Mouse (Mus musculus) kidney, adult 2 months (tissue): ENCODE results near the gene Mreg. TPM values are rescaled to one million over a fixed set of nuclear protein-coding genes. Genes with fewer than 3 reads are reported as not detected.

Experiments
- DNase-seq: peaks from one replicate; pipeline ENCODE4 v3.0.0; 2021
- H3K27ac ChIP-seq: fragments of 200-500 bp; 2 replicates; pipeline ENCODE4 v1.5.1; 2012; ENCODE audit warnings: low read depth, low read length, control low read depth, inconsistent platforms; ENCODE audit not compliant: insufficient read depth
- H3K27me3 ChIP-seq: fragments of 200-500 bp; replicated peaks from 2 replicates; pipeline ENCODE4 v1.6.1; 2012; ENCODE audit warnings: mild to moderate bottlenecking, moderate library complexity, low read length, inconsistent platforms; ENCODE audit not compliant: control insufficient read depth, insufficient read depth
- H3K36me3 ChIP-seq: fragments of 200-500 bp; 2 replicates; pipeline ENCODE4 v1.6.1; 2012; ENCODE audit warnings: mild to moderate bottlenecking, moderate library complexity, low read length, inconsistent platforms; ENCODE audit not compliant: control insufficient read depth, insufficient read depth
- H3K4me1 ChIP-seq: fragments of 200-500 bp; 2 replicates; pipeline ENCODE4 v1.6.1; 2011; ENCODE audit warnings: low read length; ENCODE audit not compliant: control insufficient read depth, insufficient read depth
- H3K4me3 ChIP-seq: fragments of 200-500 bp; 2 replicates; pipeline ENCODE4 v1.5.1; 2011; ENCODE audit warnings: mild to moderate bottlenecking, low read depth, low read length, control low read depth; ENCODE audit not compliant: insufficient read depth
- CTCF ChIP-seq: fragments of 200-500 bp; conservative IDR thresholded peaks from 2 replicates; pipeline ENCODE4 v1.5.1; 2011; ENCODE audit warnings: low read depth, mild to moderate bottlenecking, control low read depth, low read length, moderate library complexity, mixed read lengths; ENCODE audit not compliant: insufficient read depth, insufficient read length
- POLR2A ChIP-seq: fragments of 200-500 bp; IDR thresholded peaks from one replicate; pipeline ENCODE4 v1.6.1; 2011; ENCODE audit warnings: low read depth, low read length, control low read depth
- WGBS: fragments of 180-500 bp; shearing (Covaris S2); methylation state at CpG from one replicate; pipeline ENCODE4 v1.1.7; 2018; 5-methylcytosine and 5-hydroxymethylcytosine counted together
- polyA plus RNA-seq: library from polyadenylated mRNA; depleted of rRNA; stranded (reverse); fragments of >200 nt; gene quantifications from 2 replicates; pipeline ENCODE4 v1.2.3, GENCODE M21; 2012

Gene Mreg
- polyA plus RNA-seq, 1 experiment: 3.2 TPM

- no peak overlapping the region for H3K4me3 ChIP-seq
- no peaks in the 10 kb centered on the region for H3K27me3 ChIP-seq
- no peak for DNase-seq
- WGBS: 91% methylated on average over 3 of the region's 3 CpGs
- no peaks in the 10 kb centered on the region for H3K4me1 ChIP-seq
- no peak overlapping the region for H3K27ac ChIP-seq
- no peak for TF ChIP-seq POLR2A
- no peak for TF ChIP-seq CTCF
- H3K36me3 ChIP-seq: no peaks in the 10 kb centered on the region
These were observed 11.0 kb downstream of the Mreg start for GRCm38 (mm10) chr1:72201126-72201525.

- Histone ChIP-seq H3K27ac (no peak overlapping the region), H3K4me3 (no peak overlapping the region), H3K4me1 (no peaks in the 10 kb centered on the region), H3K36me3 (no peaks in the 10 kb centered on the region), H3K27me3 (no peaks in the 10 kb centered on the region)
- 67% methylated on average over 10 of the region's 10 CpGs for WGBS
- no peak for DNase-seq
- no peak for TF ChIP-seq POLR2A
- no peak for TF ChIP-seq CTCF
These were observed 13.8 kb downstream of the Mreg start for GRCm38 (mm10) chr1:72198142-72198806.

- no peak overlapping the region for H3K27ac ChIP-seq
- TF ChIP-seq POLR2A: no peak
- no peak for TF ChIP-seq CTCF
- H3K27me3 ChIP-seq: no peaks in the 10 kb centered on the region
These were observed 15.3 kb downstream of the Mreg start for GRCm38 (mm10) chr1:72196626-72197359.

DNA sequence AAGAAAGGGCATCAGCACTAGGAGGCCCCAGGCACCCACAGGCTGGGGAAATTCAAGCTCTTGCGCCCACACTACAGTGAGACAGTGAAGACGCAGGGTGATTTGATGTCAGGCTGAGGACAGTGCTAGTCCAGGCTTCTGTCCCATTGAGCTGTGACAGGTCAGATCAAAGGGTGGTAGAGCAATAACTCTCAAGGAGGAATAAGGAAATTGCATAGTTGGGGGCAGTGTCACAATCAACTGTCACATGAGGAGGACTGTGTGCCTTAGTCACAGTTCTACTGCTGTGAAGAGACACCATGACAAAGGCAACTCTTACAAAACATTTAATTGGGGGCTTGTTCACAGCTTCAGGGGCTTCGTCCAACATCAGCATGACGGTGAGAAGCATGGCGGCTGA is 16.0 kb downstream of the Mreg start:
- Histone ChIP-seq H3K27ac (no peak overlapping the region), H3K27me3 (no peaks in the 10 kb centered on the region), H3K4me1 (no peaks in the 10 kb centered on the region), H3K4me3 (no peak overlapping the region), H3K36me3 (no peaks in the 10 kb centered on the region)
- 86% methylated on average over 5 of the region's 5 CpGs for WGBS
- no peak for DNase-seq
- TF ChIP-seq CTCF: no peak
- no peak for TF ChIP-seq POLR2A

More at GRCm38 (mm10) chr1:72196626-72197359, 15.3 kb downstream of the Mreg start:
- H3K4me3 ChIP-seq: no peak overlapping the region
- no peak for DNase-seq
- H3K36me3 ChIP-seq: no peaks in the 10 kb centered on the region
- no peaks in the 10 kb centered on the region for H3K4me1 ChIP-seq
- WGBS: 70% methylated on average over 10 of the region's 10 CpGs

DNA sequence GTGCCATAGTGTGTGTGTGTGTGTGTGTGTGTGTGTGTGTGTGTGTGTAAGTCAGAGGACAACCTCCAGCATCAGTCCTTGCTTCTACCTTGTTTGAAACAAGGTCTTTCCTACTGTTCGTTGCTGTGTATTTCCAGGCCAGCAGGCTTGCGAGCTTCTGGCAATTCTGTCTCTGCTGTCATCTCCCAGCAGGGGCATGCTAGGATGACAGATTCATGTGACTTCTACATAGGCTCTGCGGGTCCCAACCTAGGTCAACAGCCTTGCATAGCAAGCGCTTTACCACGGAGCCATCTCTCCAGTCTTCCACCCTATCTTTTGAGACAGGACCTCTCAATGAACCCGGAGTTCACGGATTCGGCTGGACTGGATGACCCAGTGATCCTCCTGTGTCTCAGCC is 20.7 kb downstream of the Mreg start:
- no peaks in the 10 kb centered on the region for H3K36me3 ChIP-seq
- TF ChIP-seq CTCF (no peak), POLR2A (no peak)
- no peaks in the 10 kb centered on the region for H3K27me3 ChIP-seq
- no peak overlapping the region for H3K4me3 ChIP-seq
- H3K27ac ChIP-seq: no peak overlapping the region
- DNase-seq: no peak
- H3K4me1 ChIP-seq: no peaks in the 10 kb centered on the region
- 92% methylated on average over 8 of the region's 8 CpGs for WGBS

DNA sequence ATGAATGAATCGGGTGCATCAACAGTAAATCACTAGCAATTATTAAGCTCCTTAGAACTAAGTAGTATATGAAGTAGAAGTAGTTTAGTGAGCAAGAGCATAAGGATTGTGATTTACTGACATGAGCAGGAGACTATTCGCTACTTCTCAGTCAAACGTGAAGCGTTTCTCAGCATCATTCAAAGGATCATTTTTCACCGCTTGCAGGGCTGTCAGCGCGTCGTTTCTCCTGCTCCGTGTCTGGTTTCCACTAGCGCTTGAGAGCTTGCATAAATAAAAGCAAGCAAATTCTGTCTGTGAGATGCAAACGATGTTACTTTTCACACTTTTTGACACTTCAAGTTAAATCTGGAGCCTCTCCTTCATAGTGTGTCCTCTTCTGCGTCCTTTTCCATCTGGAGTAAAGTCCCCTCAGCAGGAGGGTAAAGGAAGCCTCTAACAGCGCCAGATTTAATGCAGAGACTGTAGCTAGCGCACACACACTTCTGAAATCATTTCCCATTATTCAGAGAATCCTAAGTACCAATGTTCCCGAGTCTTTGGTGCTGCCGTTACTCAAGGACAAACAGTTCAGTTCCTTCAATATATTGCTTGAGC is 23.9 kb downstream of the Mreg start:
- H3K27ac ChIP-seq: no peak overlapping the region
- no peaks in the 10 kb centered on the region for H3K27me3 ChIP-seq
- H3K36me3 ChIP-seq: no peaks in the 10 kb centered on the region
- TF ChIP-seq CTCF: no peak
- TF ChIP-seq POLR2A: no peak
- DNase-seq: no peak
- H3K4me1 ChIP-seq: no peaks in the 10 kb centered on the region
- WGBS: 49% methylated on average over 16 of the region's 16 CpGs
- H3K4me3 ChIP-seq: no peak overlapping the region

DNA sequence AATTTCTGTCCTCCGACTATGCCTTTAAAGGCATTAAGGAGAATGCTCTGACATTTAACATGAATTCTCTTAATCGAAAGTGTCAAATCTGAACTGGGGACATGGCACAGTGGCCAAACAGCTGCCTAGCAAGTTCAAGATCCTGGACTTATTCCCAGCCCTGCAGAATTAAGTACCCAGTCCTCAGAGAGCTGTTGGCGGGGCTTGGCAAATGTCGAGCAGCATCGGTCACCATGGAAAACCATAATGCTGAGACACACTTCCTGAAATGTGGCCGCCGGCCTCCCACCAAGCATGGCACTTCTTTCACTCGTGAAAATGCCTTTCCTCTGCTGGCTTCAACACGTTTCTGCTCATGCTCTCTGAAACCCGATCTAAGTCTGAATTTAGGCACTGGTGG is 24.6 kb downstream of the Mreg start:
- WGBS: 53% methylated on average over 10 of the region's 10 CpGs
- H3K27me3 ChIP-seq: no peaks in the 10 kb centered on the region
- DNase-seq: no peak

More for the DNA sequence above, 24.6 kb downstream of the Mreg start:
- Histone ChIP-seq H3K27ac (no peak overlapping the region), H3K36me3 (no peaks in the 10 kb centered on the region), H3K4me1 (peaks cover 6% of the 10 kb centered on the region; the same call in 1 of the 2 replicates), H3K4me3 (no peak overlapping the region)
- no peak for TF ChIP-seq CTCF
- TF ChIP-seq POLR2A: no peak
